Mouse (Mus musculus): ENCODE measurements around the gene Epb41l4b.

Gene Epb41l4b

DNA sequence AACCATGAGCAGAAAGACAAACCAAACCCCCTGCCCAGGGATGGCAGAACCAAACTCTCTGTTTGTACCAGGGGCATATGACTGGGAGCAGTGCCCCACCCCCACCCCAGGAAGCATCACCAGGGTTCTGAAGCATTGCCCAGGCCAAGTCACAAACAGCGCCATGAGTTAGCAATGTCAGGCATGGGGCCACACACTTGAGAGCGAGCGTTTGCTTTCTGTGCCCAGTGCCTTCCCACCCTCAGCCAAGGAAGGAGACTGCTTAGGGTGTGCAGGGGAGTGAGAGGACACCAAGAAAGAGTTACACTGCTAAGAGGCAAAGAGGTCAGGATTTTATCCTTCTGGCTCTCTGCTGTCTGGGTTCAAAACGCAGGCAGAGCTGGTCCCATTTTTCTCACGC is 132.8 kb downstream of the Epb41l4b start:
- DNase-seq: no peak

DNA sequence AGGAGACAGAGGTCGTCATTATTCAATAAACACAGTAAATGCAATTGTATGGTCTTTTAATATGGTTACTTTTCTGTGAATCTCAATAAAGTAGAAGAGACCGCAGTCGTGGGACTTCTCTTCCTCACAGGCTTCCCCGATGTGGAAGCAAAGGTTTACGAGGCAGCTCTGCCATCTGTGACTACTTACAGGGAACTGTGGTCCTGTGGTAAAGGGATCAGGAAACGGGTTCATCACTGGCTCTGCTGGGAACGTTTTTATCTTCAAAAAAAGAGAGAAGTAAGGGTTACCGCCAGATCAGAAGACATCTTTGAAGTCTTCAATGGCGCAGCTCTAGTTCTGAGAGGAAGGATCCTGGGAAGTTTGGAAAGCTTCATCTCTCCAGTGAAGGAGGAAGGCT is 135.5 kb downstream of the Epb41l4b start:
- DNase-seq: no peak

DNA sequence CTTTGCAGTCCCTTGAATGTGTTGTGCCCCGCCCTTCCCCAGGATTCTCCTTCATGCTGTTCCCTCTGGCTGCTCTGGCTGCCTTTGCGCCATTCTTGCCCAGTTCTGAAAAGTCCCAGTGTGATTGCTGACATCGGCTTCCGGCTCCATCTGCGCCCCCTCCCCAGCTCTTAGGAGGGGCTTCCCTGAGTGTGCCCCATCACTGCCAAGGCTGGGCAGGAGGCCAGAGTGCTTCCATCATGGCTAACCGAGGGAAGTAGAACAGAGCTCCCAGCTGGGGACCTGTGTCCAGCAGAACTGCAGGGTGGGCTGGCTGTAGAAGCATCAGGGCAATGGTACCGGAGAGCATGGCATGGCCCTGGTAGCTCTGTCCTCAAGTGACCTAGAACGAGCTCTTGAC is 138.2 kb downstream of the Epb41l4b start:
- DNase-seq: no peak

DNA sequence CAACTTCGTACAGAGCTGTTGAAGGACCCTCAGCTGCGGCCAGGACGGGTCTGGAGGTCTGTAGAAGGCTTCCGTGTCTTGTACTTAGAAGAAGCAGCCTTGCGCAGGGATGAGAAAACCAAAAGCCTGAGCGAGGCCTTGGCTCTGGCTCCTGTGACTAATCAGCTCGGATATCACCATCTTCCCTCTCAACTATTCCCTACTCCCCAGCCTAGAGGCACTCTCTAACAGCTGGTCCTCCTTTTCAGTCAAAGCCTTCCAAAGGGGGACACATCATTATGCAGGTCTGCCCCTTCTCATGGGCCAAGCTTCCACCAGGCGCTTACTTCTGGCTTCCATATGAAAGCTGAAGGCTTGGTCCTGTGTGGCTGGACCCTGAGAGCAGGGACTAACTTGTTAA is 139.4 kb downstream of the Epb41l4b start:
- DNase-seq: no peak

DNA sequence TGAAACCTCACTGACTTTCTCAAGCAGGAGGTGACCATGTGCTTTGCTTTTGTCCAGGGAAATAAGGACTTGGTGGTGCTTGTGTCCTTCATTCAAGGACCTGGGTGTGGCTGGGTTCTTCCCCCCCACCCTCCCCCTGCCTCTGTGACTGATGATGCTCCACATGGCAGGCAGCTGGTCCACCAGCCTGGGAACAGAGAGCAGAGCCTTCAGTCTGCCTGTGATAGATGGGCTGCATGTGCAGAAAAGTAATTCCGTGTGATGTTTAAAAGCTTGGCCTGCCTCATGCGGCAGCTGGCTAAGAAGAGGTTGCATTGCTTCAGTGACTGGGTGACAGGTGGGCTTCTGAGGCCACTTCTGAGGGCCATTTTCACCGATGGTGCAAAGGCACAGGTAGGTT is 140.5 kb downstream of the Epb41l4b start:
- no peak for DNase-seq

DNA sequence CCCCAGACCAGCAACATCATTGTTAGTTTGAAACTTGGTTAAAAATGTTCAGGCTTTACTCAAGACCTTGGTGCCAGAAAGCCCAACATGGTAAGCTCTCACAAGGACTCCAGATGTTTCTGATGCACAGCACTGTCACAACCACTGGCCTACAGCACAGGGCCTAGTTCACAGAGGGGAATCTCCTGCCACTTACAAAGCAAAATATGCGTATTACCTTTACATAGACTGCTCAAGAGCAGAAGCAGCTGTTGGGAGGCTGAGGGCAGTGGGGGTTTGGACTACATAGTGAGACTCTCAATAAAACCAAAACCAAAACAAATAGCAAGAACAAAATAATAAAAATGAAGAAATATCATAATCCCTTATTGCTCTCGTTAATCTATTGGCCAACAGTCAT is 141.8 kb downstream of the Epb41l4b start:
- DNase-seq: no peak

DNA sequence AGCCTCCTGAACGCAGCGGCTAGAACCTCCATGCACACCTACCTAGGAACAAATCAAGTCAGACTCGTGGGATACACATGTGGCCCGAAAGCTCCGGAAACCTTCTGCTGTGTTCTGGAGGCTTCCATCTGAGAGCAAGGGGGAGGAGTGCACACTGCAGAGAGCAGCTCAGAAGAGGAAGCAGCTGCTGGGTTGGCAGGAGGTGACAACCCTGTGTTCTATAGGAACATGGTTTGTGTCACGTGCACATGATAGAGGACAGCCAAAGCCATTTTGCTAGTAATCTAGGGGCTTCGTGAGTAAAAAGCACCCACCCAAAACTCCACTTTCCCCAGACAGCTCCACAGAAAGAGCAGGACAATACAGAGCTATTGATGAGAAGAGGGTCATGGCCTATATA is 149.9 kb downstream of the Epb41l4b start:
- no peak for DNase-seq

DNA sequence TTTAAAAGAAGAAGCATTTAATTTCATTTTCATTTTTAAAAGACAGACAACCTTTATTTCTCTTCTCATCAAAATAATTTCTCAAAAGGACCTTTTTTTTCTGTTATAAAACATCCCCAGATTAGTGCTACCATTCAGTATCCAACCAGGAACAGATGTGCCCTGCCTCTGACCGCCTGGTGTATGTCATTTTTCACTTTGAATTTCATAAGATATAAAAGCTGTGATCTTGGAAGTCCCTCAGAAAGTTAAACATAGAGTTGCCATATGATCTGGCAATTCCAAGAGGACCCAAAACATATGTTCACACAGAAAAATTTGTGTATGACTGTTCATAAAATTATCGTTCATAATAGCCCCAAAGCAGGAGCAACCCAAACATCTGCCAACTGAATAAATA is 151.3 kb downstream of the Epb41l4b start:
- no peak for DNase-seq

DNA sequence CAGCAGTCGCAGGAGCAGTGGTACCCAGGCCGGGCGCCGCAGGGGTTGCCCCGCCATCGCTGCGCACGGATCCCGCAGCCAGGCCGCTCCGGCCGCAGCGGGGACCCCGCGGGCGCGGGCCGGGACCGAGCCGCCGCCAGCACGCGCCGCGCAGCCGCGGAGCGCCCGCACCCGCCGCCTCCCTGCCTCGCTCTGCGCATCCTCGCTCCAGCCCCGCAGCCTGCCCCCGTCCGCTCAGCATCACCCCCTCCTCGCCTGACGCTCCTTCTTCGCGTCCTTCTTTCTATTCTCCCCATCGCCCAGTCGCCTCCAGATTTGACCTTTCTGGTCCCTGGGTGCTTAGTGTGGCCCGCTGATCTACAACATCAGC is 153.0 kb downstream of the Epb41l4b start, which contains the start of gene Frrs1l:
Frrs1l (minus strand) TSS at position 177 of the 370 bp plus-strand sequence.
- DNase-seq: no peak

DNA sequence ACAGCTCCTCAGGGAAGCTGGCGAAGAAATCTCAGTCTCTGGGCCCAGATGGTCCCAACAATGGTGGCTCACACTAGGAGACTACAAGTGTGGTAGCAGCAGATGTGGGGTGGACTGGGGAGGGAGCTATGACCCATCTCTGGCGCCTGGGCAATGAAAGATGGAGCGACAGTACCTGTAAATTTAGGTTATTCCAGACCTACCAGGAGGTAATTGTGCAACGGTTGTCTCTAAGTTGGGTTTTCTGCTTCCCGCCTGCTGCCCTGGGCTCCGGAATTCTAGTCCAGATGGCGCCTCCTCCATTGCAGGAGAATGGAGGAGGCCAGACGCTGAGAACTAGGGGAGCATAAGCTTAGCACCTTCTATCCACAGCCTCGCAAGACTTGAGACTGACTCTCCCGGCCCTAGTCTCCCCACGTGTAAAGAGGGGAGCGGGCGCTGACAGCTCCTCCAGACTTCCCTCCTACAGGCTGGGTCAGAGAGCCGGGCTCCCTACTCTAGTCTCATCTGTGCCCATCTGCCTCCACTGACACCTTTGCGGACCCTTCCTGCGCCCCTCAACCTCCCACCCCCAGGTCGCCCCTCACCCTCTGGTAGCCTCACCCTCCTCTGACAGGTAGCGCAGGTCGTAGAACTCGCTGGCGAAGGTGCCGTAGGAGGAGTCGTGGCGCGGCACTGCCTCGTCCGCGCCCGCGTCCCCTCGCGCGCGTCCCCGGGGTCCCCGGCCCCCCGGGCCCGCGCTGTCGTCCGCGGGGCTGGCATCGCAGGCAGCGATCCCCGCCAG is 153.6 kb downstream of the Epb41l4b start:
- no peak for DNase-seq

DNA sequence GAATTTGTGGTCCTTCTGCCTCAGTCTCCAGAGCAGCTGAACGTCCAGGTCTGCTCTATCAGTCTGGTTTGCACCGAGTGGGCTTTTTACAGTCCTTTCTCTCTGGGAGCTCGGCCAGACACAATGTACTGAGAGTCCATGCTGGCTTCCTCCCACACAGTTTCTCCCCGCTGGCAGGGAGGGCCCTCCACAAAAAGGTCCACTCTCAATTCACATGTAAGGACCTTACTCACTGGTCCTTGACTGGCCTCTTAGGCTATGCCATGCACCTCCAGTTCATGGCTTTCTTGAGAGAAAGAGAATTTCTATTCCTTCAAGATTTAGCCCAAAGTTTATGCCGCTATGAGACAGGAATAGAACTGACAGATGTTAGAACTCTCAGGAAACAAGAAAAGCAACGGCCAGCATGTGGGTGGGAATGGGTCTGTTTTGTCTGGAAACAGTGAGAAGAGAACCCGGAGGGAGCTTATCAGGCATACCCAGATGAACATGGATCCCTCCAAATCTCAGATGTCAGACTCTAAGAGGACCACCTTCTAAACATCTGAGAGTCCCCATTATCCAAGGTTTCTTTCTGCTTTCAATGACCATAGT is 177.6 kb downstream of the Epb41l4b start:
- no peak for DNase-seq

DNA sequence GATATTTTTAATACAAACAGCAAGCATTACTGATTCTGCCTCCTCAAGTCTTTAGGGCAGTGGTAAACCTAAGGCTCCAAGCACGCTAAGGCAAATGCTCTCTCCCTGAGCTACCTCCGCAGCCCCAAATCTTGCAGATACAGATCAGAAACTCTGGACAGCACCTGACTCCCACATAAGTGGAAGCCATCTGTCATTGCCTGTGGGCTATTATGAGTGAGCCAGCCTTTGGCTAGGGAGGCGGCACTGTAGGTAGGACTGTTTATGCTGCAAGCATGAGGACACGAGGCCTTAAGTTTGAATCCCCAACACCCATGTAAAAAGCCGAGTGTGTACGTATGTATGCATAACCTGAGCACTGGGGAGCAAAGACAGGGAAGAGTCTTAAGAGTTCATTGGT is 179.6 kb downstream of the Epb41l4b start:
- no peak for DNase-seq

DNA sequence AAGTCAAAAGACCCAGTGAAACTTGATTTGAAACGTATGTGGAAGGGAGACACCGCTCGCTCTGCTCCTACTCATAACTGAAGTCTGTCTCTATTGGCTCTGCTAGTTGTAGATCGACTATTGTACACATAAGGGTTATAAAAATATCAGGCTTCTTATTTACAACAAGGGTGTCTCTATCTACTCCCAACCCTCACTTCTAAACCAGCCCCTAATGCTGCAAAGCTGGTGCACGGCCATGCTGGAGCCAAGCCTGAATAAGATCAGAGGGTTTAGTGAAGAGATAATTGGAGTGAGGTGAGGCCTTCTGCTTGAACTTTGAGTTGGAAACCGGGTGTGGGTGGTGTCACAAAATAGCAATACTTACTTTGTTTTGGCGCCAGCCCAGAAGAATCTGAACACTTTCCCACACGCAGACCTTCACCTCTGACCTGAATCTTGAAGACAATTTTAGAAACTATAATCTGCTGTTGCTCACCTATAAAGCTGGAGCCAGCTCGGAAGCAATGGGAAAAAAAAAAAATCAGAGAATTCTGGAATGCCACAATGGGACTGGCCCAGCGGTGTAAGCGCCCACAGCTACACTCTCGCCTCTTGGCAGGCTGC is 181.8 kb downstream of the Epb41l4b start:
- DNase-seq: peak; percentile 46 to 48

DNA sequence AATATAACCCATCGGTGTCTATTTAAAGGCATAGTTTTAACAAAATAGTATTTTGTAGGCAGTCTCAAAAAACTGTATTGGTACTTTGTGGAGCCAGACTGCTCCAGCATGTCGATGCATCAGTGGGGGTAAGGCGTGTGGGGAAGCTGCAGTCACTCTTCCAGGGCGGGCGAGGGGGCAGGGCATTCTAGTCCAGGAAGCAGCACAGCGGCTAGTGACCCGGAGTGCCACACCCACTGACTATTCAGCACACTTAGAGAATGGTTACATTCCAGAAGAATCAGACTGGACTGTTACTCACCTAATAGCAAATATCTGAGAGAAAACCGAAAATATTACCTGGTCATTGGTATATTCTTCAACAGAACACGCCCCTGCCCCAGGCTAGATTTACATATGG is 185.7 kb downstream of the Epb41l4b start:
- no peak for DNase-seq

DNA sequence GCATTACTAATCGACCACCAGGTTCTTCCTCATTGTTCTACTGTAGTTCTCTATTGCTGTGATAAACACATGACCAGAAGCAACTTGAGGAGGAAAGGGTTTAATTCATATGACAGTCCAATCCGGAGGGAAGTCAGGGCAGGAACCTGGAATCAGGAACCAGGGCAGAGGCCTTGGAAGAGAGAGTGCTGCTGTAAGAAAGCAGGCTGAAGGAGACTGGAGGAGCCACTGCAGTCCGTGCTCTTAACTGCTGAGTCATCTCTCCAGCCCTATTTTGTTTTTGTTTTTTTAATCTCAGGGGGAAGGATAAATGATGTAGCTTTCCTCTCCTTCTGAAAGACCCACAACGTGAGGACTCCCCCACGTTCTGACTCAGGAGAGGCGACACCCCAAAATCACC is 190.0 kb downstream of the Epb41l4b start:
- no peak for DNase-seq

DNA sequence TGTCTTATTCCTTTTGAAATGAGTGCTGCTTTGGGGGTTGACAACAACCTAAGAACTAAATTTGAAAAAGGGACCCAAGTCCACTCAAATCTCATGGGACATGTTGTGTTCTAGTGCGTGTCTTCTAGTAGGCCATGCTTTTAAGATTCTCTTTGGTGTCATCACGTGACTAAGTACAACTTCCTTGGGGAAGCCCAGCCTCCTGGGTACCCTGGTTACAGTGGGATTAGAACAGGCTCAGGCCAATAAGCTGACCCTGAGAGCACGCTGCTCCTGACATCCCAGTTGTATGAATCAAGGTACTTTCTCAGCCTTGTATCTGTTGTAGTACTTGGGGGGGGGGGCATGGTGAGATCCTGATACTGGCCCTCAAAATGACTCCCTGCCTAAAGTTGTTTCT is 191.5 kb downstream of the Epb41l4b start:
- no peak for DNase-seq

DNA sequence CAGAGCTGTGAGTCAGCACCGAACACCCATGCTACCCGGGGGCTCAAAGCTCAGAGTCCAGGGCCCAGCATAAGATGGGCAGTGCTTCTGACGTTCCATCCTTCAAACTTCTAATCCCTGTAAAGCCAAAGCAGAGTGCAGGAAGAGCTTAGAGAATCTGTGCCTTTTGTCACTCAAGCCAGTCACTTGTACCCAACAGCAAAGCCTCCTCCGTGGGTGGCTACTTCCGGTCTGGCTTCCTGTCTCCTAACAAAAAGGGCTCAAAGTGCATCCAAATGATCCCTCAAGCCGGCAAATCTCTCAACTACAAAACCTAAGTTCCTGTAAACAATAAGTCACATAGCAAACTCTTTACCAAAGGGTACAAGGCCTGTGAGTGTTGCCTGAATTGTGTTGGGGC is 193.7 kb downstream of the Epb41l4b start:
- no peak for DNase-seq

DNA sequence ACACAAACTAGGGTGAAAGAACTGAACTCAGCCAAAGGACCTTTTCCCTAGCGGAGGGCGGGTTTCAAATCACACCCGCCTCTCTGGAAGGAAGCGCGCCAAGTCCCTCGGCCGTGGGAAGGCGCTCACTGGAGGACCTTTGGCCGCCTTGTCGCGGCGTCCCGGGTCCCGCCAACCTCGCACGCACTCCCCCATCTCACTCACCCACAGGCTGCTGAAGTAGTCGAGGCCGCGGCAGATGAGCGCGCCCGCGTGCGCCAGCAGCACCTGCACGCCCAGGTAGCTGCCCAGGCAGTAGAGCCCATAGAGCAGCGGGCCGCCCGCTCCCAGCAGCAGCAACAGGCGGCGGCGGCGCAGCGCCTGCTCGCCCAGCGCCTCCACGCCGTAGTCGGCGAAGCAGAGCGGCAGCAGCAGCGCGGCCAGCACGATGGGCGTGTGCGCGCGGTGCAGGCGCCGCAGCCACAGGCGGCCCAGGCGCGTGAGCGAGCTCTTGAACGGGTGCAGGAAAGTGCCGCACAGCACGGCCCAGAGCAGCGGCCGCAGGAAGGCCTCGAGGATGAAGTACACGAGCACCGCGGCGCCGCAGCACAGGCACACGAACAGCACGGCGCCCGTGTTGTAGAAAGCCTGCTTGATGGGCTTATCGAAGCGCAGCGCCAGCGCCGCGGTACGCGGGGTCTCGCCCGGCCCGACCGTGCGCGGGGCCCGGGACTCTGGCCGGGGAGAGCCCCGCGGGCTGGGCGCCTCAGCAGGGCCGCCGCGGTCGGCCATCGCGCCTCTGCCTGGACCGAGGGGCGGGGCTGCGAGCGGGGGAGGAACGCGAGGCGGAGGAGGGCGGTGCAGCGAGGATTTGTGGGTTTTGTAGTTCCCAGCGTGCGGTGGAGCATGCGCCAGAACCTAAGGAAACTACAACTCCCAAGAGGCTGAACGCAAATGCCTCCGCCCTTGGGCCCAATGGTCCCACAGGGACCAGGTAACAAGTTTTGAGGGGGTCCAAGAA is 196.3 kb downstream of the Epb41l4b start, which contains the start of gene Tmem245:
Tmem245 (minus strand) TSS at position 797 of the 1,000 bp plus-strand sequence.
- DNase-seq: peak; percentile 97 to 98

DNA sequence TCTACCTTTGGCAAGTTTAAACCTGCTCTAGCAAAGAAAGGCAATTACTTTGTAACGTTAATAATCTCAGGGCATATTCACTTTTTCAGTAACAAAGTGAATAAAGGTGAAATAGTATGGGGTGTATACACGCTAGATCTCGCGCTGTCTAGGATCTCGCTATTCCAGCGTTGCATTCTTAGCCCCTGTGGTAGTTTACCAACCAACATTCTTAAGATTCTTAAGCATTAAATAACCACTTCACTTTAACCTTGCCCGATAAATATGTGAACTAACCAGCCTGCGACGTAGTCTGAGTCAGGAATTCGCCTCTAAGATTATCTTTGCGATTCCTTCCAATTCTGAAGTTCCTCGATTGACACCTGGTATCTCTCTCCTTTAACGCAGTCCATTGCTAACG is 197.1 kb downstream of the Epb41l4b start:
- DNase-seq: peak in 1 of 2 experiments; percentile 29

DNA sequence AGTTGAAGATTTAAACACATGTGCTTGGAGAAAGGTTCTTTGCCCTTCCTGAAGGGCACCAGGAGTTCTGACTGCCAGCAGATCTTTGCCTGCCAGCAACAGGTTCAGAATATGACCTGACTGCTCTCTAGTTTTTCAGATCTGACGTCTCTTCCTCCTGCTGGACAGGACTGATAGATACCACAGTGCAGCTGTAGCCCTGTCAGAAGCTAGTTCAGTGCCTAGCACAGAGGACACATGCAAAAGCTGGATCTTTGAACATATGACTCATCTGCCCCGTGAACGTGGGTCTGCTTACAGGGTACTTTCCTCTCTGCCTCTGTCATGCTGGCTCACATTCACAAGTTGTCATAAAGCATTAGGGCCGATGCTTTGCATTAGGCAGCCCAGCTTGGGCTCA is 199.0 kb downstream of the Epb41l4b start:
- peak; percentile 65 to 70 for DNase-seq

DNA sequence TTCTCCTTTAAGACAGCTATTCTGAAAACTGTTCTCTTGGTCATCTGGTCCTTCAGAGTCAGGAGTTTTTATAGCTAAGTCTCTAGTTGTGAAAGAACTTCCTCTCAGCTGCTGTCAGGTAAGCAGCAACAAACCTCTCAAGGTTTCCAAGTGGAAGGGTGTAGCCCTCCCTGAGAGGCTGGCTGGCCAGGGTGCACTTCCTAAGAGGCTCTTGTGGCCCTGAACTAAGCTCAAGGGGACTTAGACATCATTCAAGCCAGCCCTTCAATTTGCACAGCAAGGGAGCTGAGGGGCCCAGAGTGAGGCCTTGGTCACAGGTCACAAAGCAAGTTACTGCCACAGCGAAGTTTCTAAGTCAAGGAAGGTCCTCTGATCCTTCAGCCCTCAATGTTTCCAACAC is 200.0 kb downstream of the Epb41l4b start:
- DNase-seq: no peak

DNA sequence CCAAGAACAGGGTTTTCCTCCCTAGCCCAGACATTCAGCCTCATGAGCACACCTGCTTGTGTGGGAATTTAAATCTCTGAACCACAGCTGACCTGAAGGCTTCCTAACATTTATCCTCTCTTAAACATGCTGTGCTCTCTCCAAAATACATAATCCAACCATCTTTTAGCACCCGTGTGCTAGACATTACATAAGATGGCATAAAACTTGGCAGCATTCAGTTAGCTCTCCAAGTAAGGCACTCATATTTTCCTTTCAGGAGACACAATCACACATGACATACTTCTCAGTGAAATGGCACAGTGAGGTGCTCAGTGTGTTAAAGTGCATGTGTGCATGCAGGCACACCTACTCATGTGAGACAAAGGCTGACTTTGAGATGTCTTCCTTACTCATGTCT is 200.7 kb downstream of the Epb41l4b start:
- DNase-seq: no peak

Measured in kidney, postnatal 36 days (tissue).